Mouse (Mus musculus) midbrain, embryonic 15.5 days (tissue): ENCODE measurements at regions not wholly inside any gene's neighbourhood (a gene's known extent, or its start where the extent isn't known, plus 50 kb on each side); places are given as distances from the start of the nearest gene placed in this dataset.
A peak's percentile ranks its signal among the peaks of the same experiment; 100 is the strongest.

ENCODE experiments used
- ATAC-seq: fragments of 200-750 bp; cut with Nextera tagmentation; replicated peaks from 2 replicates; pipeline ENCODE4 v1.8.0; 2017; ENCODE audit warnings: moderate TSS enrichment
- H3K27ac ChIP-seq: fragments of 300-500 bp; sonication (generic); 2 replicates; pipeline ENCODE4 v1.5.1; 2015; ENCODE audit warnings: mild to moderate bottlenecking, inconsistent platforms
- H3K27me3 ChIP-seq: fragments of 300-500 bp; sonication (generic); replicated peaks from 2 replicates; pipeline ENCODE4 v1.6.1; 2015; ENCODE audit warnings: inconsistent platforms
- H3K36me3 ChIP-seq: fragments of 300-500 bp; sonication (generic); replicated peaks from 2 replicates; pipeline ENCODE4 v1.6.1; 2015; ENCODE audit warnings: inconsistent platforms
- H3K4me1 ChIP-seq: fragments of 300-500 bp; sonication (generic); 2 replicates; pipeline ENCODE4 v1.6.1; 2015; ENCODE audit warnings: inconsistent platforms
- H3K4me2 ChIP-seq: fragments of 300-500 bp; sonication (generic); 2 replicates; pipeline ENCODE4 v1.6.1; 2015; ENCODE audit warnings: inconsistent platforms, mild to moderate bottlenecking, moderate library complexity
- H3K4me3 ChIP-seq: fragments of 300-500 bp; sonication (generic); 2 replicates; pipeline ENCODE4 v1.5.1; 2015; ENCODE audit warnings: mild to moderate bottlenecking, inconsistent platforms
- H3K9ac ChIP-seq: fragments of 300-500 bp; sonication (generic); 2 replicates; pipeline ENCODE4 v1.6.1; 2015; ENCODE audit warnings: mild to moderate bottlenecking, inconsistent platforms
- H3K9me3 ChIP-seq: fragments of 300-500 bp; sonication (generic); 2 replicates; pipeline ENCODE4 v1.6.1; 2016; ENCODE audit warnings: inconsistent platforms
- WGBS: fragments of 180-500 bp; shearing (Covaris S2); methylation state at CpG from one replicate; pipeline ENCODE4 v1.1.7; 2015; ENCODE audit warnings: mixed read lengths; 5-methylcytosine and 5-hydroxymethylcytosine counted together

- Histone ChIP-seq H3K4me1 (peaks cover 14% of the 10 kb centered on the region), H3K27me3 (no peaks in the 10 kb centered on the region), H3K27ac (peak overlapping the region; percentile 66), H3K9me3 (no peaks in the 10 kb centered on the region), H3K9ac (no peak overlapping the region), H3K36me3 (no peaks in the 10 kb centered on the region), H3K4me3 (no peak overlapping the region), H3K4me2 (peak overlapping the region; percentile 20; the same call in 1 of the 2 replicates)
- 45% methylated on average over 5 of the region's 5 CpGs for WGBS
- ATAC-seq: peak; percentile 24; the same call in 1 of the 2 replicates
Observed at GRCm38 (mm10) chr1:77824716-77825387, 310.0 kb upstream of the Epha4 start.

GRCm38 (mm10) chr1:77823801-77824687, 309.2 kb upstream of the Epha4 start:
- Histone ChIP-seq H3K9me3 (no peaks in the 10 kb centered on the region), H3K4me1 (peaks cover 14% of the 10 kb centered on the region), H3K4me2 (peak overlapping the region; percentile 20), H3K27ac (peak overlapping the region; percentile 66), H3K36me3 (no peaks in the 10 kb centered on the region), H3K27me3 (no peaks in the 10 kb centered on the region), H3K9ac (no peak overlapping the region), H3K4me3 (no peak overlapping the region)
- ATAC-seq: peak; percentile 67; the same call in 1 of the 2 replicates
- WGBS: 23% methylated on average over 10 of the region's 10 CpGs

- 82% methylated on average over 2 of the region's 2 CpGs for WGBS
- Histone ChIP-seq H3K36me3 (no peaks in the 10 kb centered on the region), H3K4me2 (no peak overlapping the region), H3K4me3 (no peak overlapping the region), H3K27me3 (no peaks in the 10 kb centered on the region), H3K9me3 (no peaks in the 10 kb centered on the region), H3K9ac (no peak overlapping the region), H3K27ac (no peak overlapping the region), H3K4me1 (peaks cover 14% of the 10 kb centered on the region)
- ATAC-seq: no peak
Observed at GRCm38 (mm10) chr1:77820101-77820500, 305.2 kb upstream of the Epha4 start.

- 0 out of 2 replicates have a peak, but pooled peaks cover 4% of the 10 kb centered on the region for H3K4me1 ChIP-seq
- no peaks in the 10 kb centered on the region for H3K27me3 ChIP-seq
- no peaks in the 10 kb centered on the region for H3K36me3 ChIP-seq
- no peak for ATAC-seq
- H3K9me3 ChIP-seq: no peaks in the 10 kb centered on the region
- H3K9ac ChIP-seq: no peak overlapping the region
- no peak overlapping the region for H3K4me3 ChIP-seq
- WGBS: 62% methylated on average over 4 of the region's 4 CpGs
- H3K4me2 ChIP-seq: no peak overlapping the region
- no peak overlapping the region for H3K27ac ChIP-seq
Observed at GRCm38 (mm10) chr1:77815451-77815850, 300.6 kb upstream of the Epha4 start.

- 0 out of 2 replicates have a peak, but pooled peaks have one; percentile 42 for ATAC-seq
Observed at GRCm38 (mm10) chr1:77811573-77811972, 296.7 kb upstream of the Epha4 start.

GRCm38 (mm10) chr1:77790974-77791373, 276.1 kb upstream of the Epha4 start:
- H3K4me3 ChIP-seq: no peak overlapping the region
- no peaks in the 10 kb centered on the region for H3K4me1 ChIP-seq
- H3K36me3 ChIP-seq: no peaks in the 10 kb centered on the region
- ATAC-seq: no peak
- H3K27ac ChIP-seq: no peak overlapping the region
- H3K27me3 ChIP-seq: no peaks in the 10 kb centered on the region
- 69% methylated on average over 6 of the region's 6 CpGs for WGBS
- H3K4me2 ChIP-seq: no peak overlapping the region
- no peak overlapping the region for H3K9ac ChIP-seq
- H3K9me3 ChIP-seq: no peaks in the 10 kb centered on the region

More at GRCm38 (mm10) chr1:77811573-77811972, 296.7 kb upstream of the Epha4 start:
- Histone ChIP-seq H3K36me3 (no peaks in the 10 kb centered on the region), H3K4me1 (0 out of 2 replicates have a peak, but pooled peaks cover 4% of the 10 kb centered on the region), H3K27me3 (no peaks in the 10 kb centered on the region), H3K9ac (no peak overlapping the region), H3K27ac (no peak overlapping the region), H3K4me2 (no peak overlapping the region), H3K4me3 (no peak overlapping the region), H3K9me3 (no peaks in the 10 kb centered on the region)

- Histone ChIP-seq H3K36me3 (no peaks in the 10 kb centered on the region), H3K27me3 (no peaks in the 10 kb centered on the region), H3K4me2 (no peak overlapping the region), H3K4me3 (no peak overlapping the region), H3K27ac (no peak overlapping the region), H3K4me1 (no peaks in the 10 kb centered on the region), H3K9ac (no peak overlapping the region), H3K9me3 (no peaks in the 10 kb centered on the region)
- 81% methylated on average over 3 of the region's 3 CpGs for WGBS
- ATAC-seq: no peak
Observed at GRCm38 (mm10) chr1:77754326-77754725, 239.4 kb upstream of the Epha4 start.

GRCm38 (mm10) chr1:77748483-77749465, 233.9 kb upstream of the Epha4 start:
- no peaks in the 10 kb centered on the region for H3K9me3 ChIP-seq
- H3K4me2 ChIP-seq: no peak overlapping the region
- peaks cover 6% of the 10 kb centered on the region; the same call in 1 of the 2 replicates for H3K4me1 ChIP-seq
- H3K4me3 ChIP-seq: no peak overlapping the region
- H3K27ac ChIP-seq: peak overlapping the region; percentile 46; the same call in 1 of the 2 replicates
- WGBS: 36% methylated on average over 2 of the region's 2 CpGs
- no peaks in the 10 kb centered on the region for H3K27me3 ChIP-seq
- no peaks in the 10 kb centered on the region for H3K36me3 ChIP-seq
- ATAC-seq: no peak
- no peak overlapping the region for H3K9ac ChIP-seq

GRCm38 (mm10) chr1:77732099-77732498, 217.2 kb upstream of the Epha4 start:
- no peaks in the 10 kb centered on the region for H3K27me3 ChIP-seq
- H3K4me2 ChIP-seq: no peak overlapping the region
- no peaks in the 10 kb centered on the region for H3K4me1 ChIP-seq
- H3K27ac ChIP-seq: no peak overlapping the region
- WGBS: 56% methylated on average over 10 of the region's 10 CpGs
- H3K4me3 ChIP-seq: no peak overlapping the region
- no peak for ATAC-seq
- no peaks in the 10 kb centered on the region for H3K9me3 ChIP-seq
- no peak overlapping the region for H3K9ac ChIP-seq
- H3K36me3 ChIP-seq: no peaks in the 10 kb centered on the region

- no peaks in the 10 kb centered on the region for H3K36me3 ChIP-seq
- ATAC-seq: no peak
- no peak overlapping the region for H3K4me2 ChIP-seq
- WGBS: 88% methylated on average over 2 of the region's 2 CpGs
- no peaks in the 10 kb centered on the region for H3K27me3 ChIP-seq
- H3K27ac ChIP-seq: no peak overlapping the region
- no peaks in the 10 kb centered on the region for H3K9me3 ChIP-seq
- H3K4me3 ChIP-seq: no peak overlapping the region
- H3K9ac ChIP-seq: no peak overlapping the region
- 0 out of 2 replicates have a peak, but pooled peaks cover under 1% of the 10 kb centered on the region for H3K4me1 ChIP-seq
Observed at GRCm38 (mm10) chr1:77727561-77727960, 212.7 kb upstream of the Epha4 start.

GRCm38 (mm10) chr1:77723246-77723645, 208.4 kb upstream of the Epha4 start:
- H3K27me3 ChIP-seq: no peaks in the 10 kb centered on the region
- no peaks in the 10 kb centered on the region for H3K36me3 ChIP-seq
- no peaks in the 10 kb centered on the region for H3K9me3 ChIP-seq
- WGBS: 93% methylated on average over 8 of the region's 8 CpGs
- H3K27ac ChIP-seq: no peak overlapping the region
- no peak for ATAC-seq
- H3K9ac ChIP-seq: no peak overlapping the region
- 0 out of 2 replicates have a peak, but pooled peaks cover 4% of the 10 kb centered on the region for H3K4me1 ChIP-seq
- H3K4me2 ChIP-seq: no peak overlapping the region
- no peak overlapping the region for H3K4me3 ChIP-seq
